Mouse (Mus musculus): ENCODE measurements around the gene Six4.
"Not testable (repeated sequence)": the region's sequence is repeated elsewhere in the genome, so short reads cannot be mapped to it uniquely, and the experiment has no call there.

Gene Six4

DNA sequence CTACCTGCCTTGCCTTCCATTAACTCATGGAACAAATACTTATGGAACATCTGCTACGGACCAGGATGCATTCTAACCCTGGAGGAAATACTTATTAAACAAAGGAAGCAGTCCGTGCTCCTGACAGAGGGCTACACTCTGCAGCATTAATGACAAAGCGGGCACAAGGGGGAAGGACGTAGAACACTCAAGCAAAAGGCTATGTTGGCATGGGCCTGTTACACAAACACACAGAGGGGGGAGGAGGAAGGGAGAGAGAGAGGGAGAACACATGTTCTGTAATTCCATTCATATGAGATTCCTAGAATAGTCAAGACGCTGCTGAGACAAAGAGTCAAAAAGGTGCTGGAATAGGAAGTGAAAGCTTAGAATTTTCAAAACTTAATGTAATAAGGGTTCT lies 24.8 kb downstream of the Six4 start:
- DNase-seq (ENCODE audit: low spot score in 2 of 2): no peak

DNA sequence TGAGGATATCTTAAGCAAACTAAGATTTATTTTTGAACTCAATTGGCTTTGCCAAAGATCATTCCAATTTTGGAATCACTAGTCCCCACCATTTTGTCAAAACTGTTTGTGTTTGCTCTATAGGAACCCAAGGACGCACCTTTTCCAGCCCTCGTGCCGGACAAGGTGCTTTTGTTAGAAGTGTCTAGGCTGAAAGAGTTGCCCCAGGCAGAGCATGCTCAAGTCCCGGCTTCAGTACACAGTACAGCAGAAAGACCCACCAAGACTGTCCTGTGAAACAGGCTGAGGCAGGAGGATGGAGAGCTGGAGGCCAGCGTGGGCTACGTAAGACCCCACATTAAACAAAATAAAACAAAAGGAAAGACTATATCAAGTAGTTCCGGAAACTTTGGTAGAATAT lies 26.2 kb downstream of the Six4 start:
- DNase-seq (ENCODE audit: low spot score in 2 of 2): no peak

GRCm38 (mm10) chr12:73085739-73086630 lies 27.3 kb downstream of the Six4 start:
- no peak for DNase-seq (ENCODE audit: low spot score in 2 of 2)

GRCm38 (mm10) chr12:73083773-73084172 lies 29.5 kb downstream of the Six4 start:
- no peak for DNase-seq (ENCODE audit: low spot score in 2 of 2)

GRCm38 (mm10) chr12:73081828-73082227 lies 31.4 kb downstream of the Six4 start:
- not testable (repeated sequence) for DNase-seq (ENCODE audit: low spot score in 2 of 2)

DNA sequence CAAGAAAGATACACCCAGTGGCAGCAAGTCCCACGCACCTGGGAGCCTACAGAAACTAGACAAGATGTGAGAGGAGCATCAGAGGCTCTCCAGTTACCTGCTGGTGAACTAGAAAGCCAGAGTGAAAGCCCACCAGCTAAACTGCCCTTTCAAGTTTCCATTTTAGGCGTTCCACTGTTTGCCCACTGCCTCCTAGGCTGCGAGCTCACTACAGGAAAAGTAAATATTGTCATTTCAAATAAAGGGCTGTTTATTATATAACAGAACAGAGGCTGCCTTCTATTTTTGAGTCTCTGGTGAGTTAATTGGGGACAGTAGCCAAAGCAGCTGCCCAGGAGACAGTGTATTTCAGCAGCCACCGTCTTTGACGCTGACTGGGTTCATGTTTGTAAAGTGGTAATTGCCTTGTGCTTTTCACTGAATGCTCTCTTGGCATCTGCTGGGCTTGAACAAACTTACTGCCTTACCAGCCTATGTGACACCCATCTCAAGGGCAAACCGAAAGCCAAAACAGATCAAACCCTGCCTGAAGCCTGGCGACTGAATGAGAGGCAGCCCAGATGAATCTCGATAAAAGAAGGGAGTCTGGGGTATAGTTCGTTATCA lies 52.3 kb downstream of the Six4 start:
- DNase-seq (ENCODE audit: low spot score in 2 of 2): no peak

- DNase-seq (ENCODE audit: low spot score in 2 of 2): no peak
Observed at GRCm38 (mm10) chr12:73057492-73057891, 55.8 kb downstream of the Six4 start.

- no peak for DNase-seq (ENCODE audit: low spot score in 2 of 2)
Observed at GRCm38 (mm10) chr12:73055451-73055850, 57.8 kb downstream of the Six4 start.

- DNase-seq (ENCODE audit: low spot score in 2 of 2): no peak
Observed at GRCm38 (mm10) chr12:73054576-73055185, 58.6 kb downstream of the Six4 start.

DNA sequence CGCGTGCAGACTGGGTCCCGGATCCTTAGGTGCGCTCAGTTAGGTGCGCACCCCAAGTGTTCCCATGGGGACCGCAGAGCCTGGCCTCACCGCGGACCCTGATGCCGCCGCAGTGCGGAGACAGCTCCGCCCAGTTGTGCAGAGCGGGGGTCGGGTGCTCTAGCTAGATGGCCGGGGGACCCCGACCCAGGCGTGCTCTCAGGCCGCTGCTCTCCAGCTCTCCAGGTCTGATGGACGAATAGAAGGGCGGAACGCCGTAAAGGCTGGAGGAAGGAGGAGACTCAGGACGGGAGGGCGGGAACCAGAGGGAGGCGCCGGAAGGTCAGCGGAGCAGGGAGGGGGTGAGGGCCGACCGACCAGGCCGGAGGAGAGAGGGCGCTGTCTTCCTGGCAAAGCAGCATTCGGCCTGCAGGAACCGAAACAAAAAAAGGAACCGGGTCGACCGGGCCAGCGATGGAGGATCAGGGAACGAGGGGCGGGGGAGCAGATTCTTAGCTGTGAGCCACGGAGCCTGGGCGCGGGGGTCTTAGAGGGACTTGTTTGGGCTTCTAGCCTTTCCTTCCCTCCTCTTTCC lies 59.5 kb downstream of the Six4 start, which contains the start of gene Six1:
Six1 (minus strand) TSS at position 220 of the 574 bp plus-strand sequence.
- no peak for DNase-seq (ENCODE audit: low spot score in 2 of 2)

DNA sequence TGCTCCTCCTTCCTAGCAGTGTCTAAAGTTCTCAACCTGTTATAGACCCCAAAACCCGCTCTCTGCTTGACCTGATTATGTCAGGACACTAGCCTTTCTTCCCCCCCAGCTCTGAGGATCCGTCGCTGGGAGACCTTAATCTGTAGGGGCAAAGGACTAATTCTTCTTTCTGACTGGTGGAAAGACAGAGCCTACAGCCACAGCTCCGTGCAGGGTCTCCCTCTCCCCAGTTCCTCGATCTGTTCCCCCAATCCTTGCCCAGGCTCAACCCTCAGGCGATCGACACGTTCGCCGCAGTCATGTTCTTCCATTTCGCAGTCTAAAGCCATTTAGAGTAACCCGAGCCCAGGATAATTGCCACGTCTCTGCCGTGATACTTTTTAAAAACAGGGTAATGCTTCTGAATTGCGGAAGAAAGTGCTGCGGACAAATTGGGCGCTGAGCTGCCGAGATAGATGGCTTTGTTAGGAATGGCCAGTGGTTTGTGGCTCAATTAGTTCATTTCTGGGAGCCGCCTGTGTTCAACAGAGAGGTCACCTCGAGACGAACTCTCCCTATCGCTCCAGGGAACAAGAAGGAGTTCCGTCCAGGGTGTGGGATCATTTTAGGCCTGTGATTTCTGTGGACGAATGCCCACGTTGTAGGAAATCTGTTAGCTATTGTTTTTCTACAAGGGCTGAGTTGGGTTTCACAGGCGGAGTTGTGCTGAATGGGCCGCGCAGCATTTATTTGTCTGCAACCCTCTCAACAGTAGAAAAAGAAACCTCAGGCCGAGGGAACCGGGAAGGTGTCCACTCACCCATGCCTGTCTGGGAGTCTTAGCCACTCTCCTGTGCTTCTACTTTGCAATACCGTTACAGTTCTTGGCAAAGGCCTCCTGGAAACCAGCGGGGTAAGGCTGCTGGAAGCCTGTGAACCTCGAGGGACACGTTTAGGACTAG lies 60.3 kb downstream of the Six4 start:
- no peak for DNase-seq (ENCODE audit: low spot score in 2 of 2)

GRCm38 (mm10) chr12:73052036-73052650 lies 61.1 kb downstream of the Six4 start:
- DNase-seq (ENCODE audit: low spot score in 2 of 2): no peak

GRCm38 (mm10) chr12:73050811-73051580 lies 62.3 kb downstream of the Six4 start:
- no peak for DNase-seq (ENCODE audit: low spot score in 2 of 2)

DNA sequence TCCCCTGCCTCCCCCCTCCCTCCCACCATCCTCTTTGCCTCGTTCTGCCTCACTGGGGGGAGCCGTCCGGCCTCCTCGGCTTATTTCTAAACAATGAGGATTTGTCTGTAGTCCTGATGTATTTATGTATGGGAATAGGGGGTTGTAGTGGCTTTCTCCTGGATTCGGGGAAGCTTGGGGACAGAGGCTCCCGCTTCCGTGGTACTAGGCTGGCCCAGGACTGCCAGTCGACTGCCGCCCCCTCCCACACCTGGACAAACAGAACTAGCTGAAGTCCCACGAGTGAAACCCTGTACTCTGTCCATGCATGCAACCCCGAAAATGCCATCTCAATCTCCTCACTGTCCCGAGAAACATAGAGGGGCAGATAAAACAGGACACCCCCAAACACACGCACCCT lies 63.0 kb downstream of the Six4 start:
- no peak for DNase-seq (ENCODE audit: low spot score in 2 of 2)

All from cerebellum, postnatal 4 days (tissue).